Mouse (Mus musculus): ENCODE results near the gene Rnf212.

DNA sequence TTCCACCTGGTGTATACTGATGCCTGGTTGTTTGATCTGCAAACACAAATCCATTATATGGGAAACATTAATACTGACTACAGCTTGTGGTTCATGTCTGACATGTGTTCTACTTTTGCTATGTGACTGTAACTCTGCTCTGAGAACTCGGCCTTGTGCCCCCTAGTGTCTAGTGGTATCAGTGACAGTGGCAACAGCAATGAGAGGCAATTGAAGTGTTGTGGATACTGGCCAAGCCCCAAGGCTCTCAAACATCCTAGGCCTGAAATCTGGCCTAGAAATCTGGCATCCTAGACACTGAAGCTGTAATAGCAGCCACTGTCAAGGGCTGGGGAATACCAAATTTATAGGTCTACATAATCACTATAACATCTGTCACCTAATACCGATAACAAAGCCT is 30.9 kb downstream of the Rnf212 start:
- TF ChIP-seq CTCF (IDR thresholded peaks at IDR 0.05; ENCODE audit: low read depth), result peak; percentile 51
- no peak for TF ChIP-seq EP300 (IDR thresholded peaks at IDR 0.05; ENCODE audit: low read depth)

All from liver, embryonic 14.5 days (tissue).